Mouse (Mus musculus): ENCODE data around the gene Gadd45a.
A peak's percentile ranks its signal among the peaks of the same experiment; 100 is the strongest.
"Not testable (repeated sequence)": the region's sequence is repeated elsewhere in the genome, so short reads cannot be mapped to it uniquely, and the experiment has no call there.

Gene Gadd45a

GRCm38 (mm10) chr6:67019001-67019400 is 18.3 kb downstream of the Gadd45a start:
- not testable (repeated sequence) for DNase-seq (ENCODE audit: low read depth, low spot score)

GRCm38 (mm10) chr6:67018365-67018764 is 18.9 kb downstream of the Gadd45a start:
- no peak for DNase-seq (ENCODE audit: low read depth, low spot score)

- no peak for DNase-seq (ENCODE audit: low read depth, low spot score)
These were observed 20.6 kb downstream of the Gadd45a start for GRCm38 (mm10) chr6:67016520-67017111.

GRCm38 (mm10) chr6:67015739-67016519 is 21.3 kb downstream of the Gadd45a start:
- DNase-seq (ENCODE audit: low read depth, low spot score) = no peak

- no peak for DNase-seq (ENCODE audit: low read depth, low spot score)
These were observed 22.6 kb downstream of the Gadd45a start for GRCm38 (mm10) chr6:67014679-67015075.

GRCm38 (mm10) chr6:67013949-67014678 is 23.1 kb downstream of the Gadd45a start:
- no peak for DNase-seq (ENCODE audit: low read depth, low spot score)

- DNase-seq (ENCODE audit: low read depth, low spot score) = no peak
These were observed 23.8 kb downstream of the Gadd45a start for GRCm38 (mm10) chr6:67013293-67013948.

GRCm38 (mm10) chr6:67011217-67011518 is 26.1 kb downstream of the Gadd45a start:
- DNase-seq (ENCODE audit: low read depth, low spot score) = no peak

GRCm38 (mm10) chr6:67010370-67011216 is 26.7 kb downstream of the Gadd45a start:
- DNase-seq (ENCODE audit: low read depth, low spot score) = no peak

- DNase-seq (ENCODE audit: low read depth, low spot score) = no peak
These were observed 27.4 kb downstream of the Gadd45a start for GRCm38 (mm10) chr6:67009888-67010287.

GRCm38 (mm10) chr6:66999800-67000199 is 37.5 kb downstream of the Gadd45a start:
- DNase-seq (ENCODE audit: low read depth, low spot score) = no peak

GRCm38 (mm10) chr6:66998645-66999044 is 38.6 kb downstream of the Gadd45a start:
- DNase-seq (ENCODE audit: low read depth, low spot score) = no peak

GRCm38 (mm10) chr6:66996257-66996656 is 41.0 kb downstream of the Gadd45a start:
- no peak for DNase-seq (ENCODE audit: low read depth, low spot score)

GRCm38 (mm10) chr6:66995825-66996224 is 41.4 kb downstream of the Gadd45a start:
- no peak for DNase-seq (ENCODE audit: low read depth, low spot score)

- DNase-seq (ENCODE audit: low read depth, low spot score) = peak; percentile 70
These were observed 42.3 kb downstream of the Gadd45a start for GRCm38 (mm10) chr6:66994981-66995380.

GRCm38 (mm10) chr6:66992786-66993185 is 44.5 kb downstream of the Gadd45a start:
- no peak for DNase-seq (ENCODE audit: low read depth, low spot score)

- DNase-seq (ENCODE audit: low read depth, low spot score) = no peak
These were observed 45.0 kb downstream of the Gadd45a start for GRCm38 (mm10) chr6:66992232-66992631.

- no peak for DNase-seq (ENCODE audit: low read depth, low spot score)
These were observed 47.7 kb downstream of the Gadd45a start for GRCm38 (mm10) chr6:66989518-66989917.

GRCm38 (mm10) chr6:66989037-66989436 is 48.2 kb downstream of the Gadd45a start:
- no peak for DNase-seq (ENCODE audit: low read depth, low spot score)

GRCm38 (mm10) chr6:66988363-66988762 is 48.9 kb downstream of the Gadd45a start:
- DNase-seq (ENCODE audit: low read depth, low spot score) = no peak

GRCm38 (mm10) chr6:66987643-66988042 is 49.6 kb downstream of the Gadd45a start:
- no peak for DNase-seq (ENCODE audit: low read depth, low spot score)

All from R1 (cell line).